9 mouse cellular contexts compared by ENCODE assay signal in genomic region chrX:161163069-161163416, GRCm38 (mm10). TPM values are rescaled to one million over a fixed set of nuclear protein-coding genes. Genes with fewer than 3 reads are reported as not detected.
DNase-seq lines count a peak whose midpoint lies in the region; ATAC-seq and TF ChIP-seq lines count a peak whose summit lies in the region.
"Had no signal": no experiment of that assay in that cellular context is flagged by ENCODE, and none has a peak within 500 bp of the region (broad histone marks: within the 10 kb centered on the region; RNA-seq: fewer than 3 reads in every experiment).

No protein-coding gene starts in this region.

- H3K9me3 ChIP-seq in embryonic facial prominence, embryonic 10.5 days, result no peaks in the 10 kb centered on the region
- no peaks in the 10 kb centered on the region for H3K9me3 ChIP-seq in hindbrain, embryonic 14.5 days (ENCODE audit: control insufficient read depth, low read length)
- H3K9me3 ChIP-seq in midbrain, embryonic 15.5 days, result no peaks in the 10 kb centered on the region

- TF ChIP-seq CTCF in layer of hippocampus, adult 2 months (conservative IDR thresholded peaks at IDR 0.05), result no peak

- H3K27ac ChIP-seq in layer of hippocampus, adult 2 months, result no peak overlapping the region
- peak overlapping the region; percentile 83 for H3K27ac ChIP-seq in embryonic facial prominence, embryonic 10.5 days (replicated peaks)
- H3K27ac ChIP-seq in hindbrain, embryonic 14.5 days, result no peak overlapping the region
- no peak overlapping the region; the same call in 1 of the 2 replicates for H3K27ac ChIP-seq in midbrain, embryonic 15.5 days

- peak overlapping the region; percentile 64 for H3K4me3 ChIP-seq in layer of hippocampus, adult 2 months
- H3K4me3 ChIP-seq in embryonic facial prominence, embryonic 10.5 days, result peak overlapping the region; percentile 64
- H3K4me3 ChIP-seq in hindbrain, embryonic 14.5 days (replicated peaks; ENCODE audit: low read length), result peak overlapping the region; percentile 50
- peak overlapping the region; percentile 59 for H3K4me3 ChIP-seq in midbrain, embryonic 15.5 days
- H3K4me3 ChIP-seq: myocyte had no signal

- WGBS in embryonic facial prominence, embryonic 10.5 days, result 18% methylated on average over 6 of the region's 6 CpGs
- WGBS in hindbrain, embryonic 14.5 days, result 13% methylated on average over 6 of the region's 6 CpGs
- WGBS in midbrain, embryonic 15.5 days, result 23% methylated on average over 6 of the region's 6 CpGs

- no peaks in the 10 kb centered on the region for H3K36me3 ChIP-seq in embryonic facial prominence, embryonic 10.5 days (replicated peaks)
- no peaks in the 10 kb centered on the region for H3K36me3 ChIP-seq in hindbrain, embryonic 14.5 days (replicated peaks; ENCODE audit: control insufficient read depth, insufficient read depth)
- H3K36me3 ChIP-seq in midbrain, embryonic 15.5 days (replicated peaks), result no peaks in the 10 kb centered on the region

- no peaks in the 10 kb centered on the region for H3K4me1 ChIP-seq in embryonic facial prominence, embryonic 10.5 days
- no peaks in the 10 kb centered on the region for H3K4me1 ChIP-seq in hindbrain, embryonic 14.5 days (replicated peaks; ENCODE audit: control insufficient read depth, insufficient read depth, low read length)
- H3K4me1 ChIP-seq in midbrain, embryonic 15.5 days, result no peaks in the 10 kb centered on the region

- no peak for DNase-seq in layer of hippocampus, adult 2 months (ENCODE audit: low spot score in 2 of 2)
- no peak for DNase-seq in layer of hippocampus, postnatal 14 days (ENCODE audit: low spot score in 2 of 2)
- no peak for DNase-seq in embryonic facial prominence, embryonic 10.5 days (ENCODE audit: low spot score)
- DNase-seq in hindbrain, embryonic 14.5 days (ENCODE audit: low spot score), result no peak
- DNase-seq in adrenal gland, postnatal 36 days, result no peak
- no peak for DNase-seq in natural killer cell, adult 2 months (ENCODE audit: low spot score in 2 of 2)
- no peak for DNase-seq in spleen, postnatal 36 days (ENCODE audit: low spot score in 2 of 2)

- peak overlapping the region; percentile 64 for H3K4me2 ChIP-seq in hindbrain, embryonic 14.5 days (replicated peaks)
- H3K4me2 ChIP-seq in midbrain, embryonic 15.5 days, result peak overlapping the region; percentile 67

- peak; percentile 71 for ATAC-seq in hindbrain, embryonic 14.5 days (ENCODE audit: low FRiP score)
- peak; percentile 81; the same call in 1 of the 2 replicates for ATAC-seq in midbrain, embryonic 15.5 days (replicated peaks)

- peaks cover 55% of the 10 kb centered on the region for H3K27me3 ChIP-seq in embryonic facial prominence, embryonic 10.5 days (replicated peaks; ENCODE audit: low read depth, poor library complexity, severe bottlenecking)
- H3K27me3 ChIP-seq in hindbrain, embryonic 14.5 days (ENCODE audit: control insufficient read depth, insufficient read depth, low read length), result peaks cover 17% of the 10 kb centered on the region
- peaks cover 4% of the 10 kb centered on the region; the same call in 1 of the 2 replicates for H3K27me3 ChIP-seq in midbrain, embryonic 15.5 days (replicated peaks)

- H3K9ac ChIP-seq in hindbrain, embryonic 14.5 days, result peak overlapping the region; percentile 65
- peak overlapping the region; percentile 45 for H3K9ac ChIP-seq in midbrain, embryonic 15.5 days

RNA-seq across cellular contexts. Expression of gene Scml2, which starts 46.0 kb away (rescaled TPM):
- under 1 TPM; 0.84 to 0.93 TPM for total RNA-seq in layer of hippocampus, adult 2 months (2021)
- total RNA-seq in layer of hippocampus, postnatal 14 days (2021), result 1 to 10 TPM in 1 of 2 experiments, under 1 TPM in 1; 0.91 to 1.0 TPM
- 3.2 and 3.7 TPM in 2 replicates for polyA plus RNA-seq in embryonic facial prominence, embryonic 10.5 days (2016; fragmentation: Nextera tagmentation; extraction: Ambion mirVana)
- 3.2 and 3.5 TPM in 2 replicates for polyA plus RNA-seq in hindbrain, embryonic 14.5 days (2014; fragmentation: Nextera tagmentation; extraction: Ambion mirVana)
- polyA plus RNA-seq in midbrain, embryonic 15.5 days (2015; fragmentation: Nextera tagmentation; extraction: Ambion mirVana), result 2.4 and 3.1 TPM in 2 replicates
- total RNA-seq in adrenal gland, postnatal 36 days (2021), result 1 to 10 TPM in 1 of 2 experiments, under 1 TPM in 1; 0.96 to 2.2 TPM
- polyA plus RNA-seq: myocyte had no signal
